ENCODE assay signal across 12 mouse cellular contexts in the genomic region with DNA sequence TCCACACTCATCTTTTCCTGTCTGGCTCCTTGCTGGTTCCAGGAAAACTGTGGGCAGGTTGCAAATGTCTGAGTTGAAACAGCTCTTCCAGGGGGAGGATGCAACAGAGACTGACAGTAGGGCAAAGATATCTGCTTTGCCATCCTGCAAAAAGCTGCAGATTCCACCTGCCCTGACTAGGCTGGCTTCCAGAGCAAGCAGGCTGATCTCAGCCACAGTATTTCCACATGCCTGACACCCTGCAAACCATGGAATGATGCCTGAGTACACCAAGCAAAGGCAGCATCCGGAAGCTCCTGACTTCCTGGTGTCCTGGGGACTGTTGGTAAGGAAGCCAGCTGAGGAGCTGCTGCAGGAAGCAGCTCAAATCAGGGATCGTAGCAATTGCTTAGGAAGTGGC. TPM values are rescaled to one million over a fixed set of nuclear protein-coding genes. Genes with fewer than 3 reads are reported as not detected.
A peak's percentile ranks its signal among the peaks of the same experiment; 100 is the strongest.
DNase-seq lines count a peak whose midpoint lies in the region; ATAC-seq and TF ChIP-seq lines count a peak whose summit lies in the region.
"Had no signal": no experiment of that assay in that cellular context is flagged by ENCODE, and none has a peak within 500 bp of the region (broad histone marks: within the 10 kb centered on the region; RNA-seq: fewer than 3 reads in every experiment).

No protein-coding gene starts in this region.

- ATAC-seq in kidney, postnatal 0 days (replicated peaks; ENCODE audit: low FRiP score, low read depth), result no peak
- ATAC-seq in midbrain, embryonic 14.5 days (ENCODE audit: low FRiP score, low TSS enrichment), result no peak
- ATAC-seq: CD4-positive, CD25-positive, alpha-beta regulatory T cell, adult 4 months; forebrain, embryonic 15.5 days had no signal

- no peaks in the 10 kb centered on the region for H3K36me3 ChIP-seq in kidney, postnatal 0 days (ENCODE audit: insufficient read depth, low read length)
- H3K36me3 ChIP-seq in midbrain, embryonic 14.5 days (ENCODE audit: control insufficient read depth, insufficient read depth, low read length), result peaks cover 5% of the 10 kb centered on the region; the same call in 1 of the 2 replicates
- H3K36me3 ChIP-seq: midbrain, embryonic 12.5 days had no signal

- H3K9me3 ChIP-seq in kidney, postnatal 0 days (replicated peaks; ENCODE audit: low read length), result no peaks in the 10 kb centered on the region
- H3K9me3 ChIP-seq in midbrain, embryonic 14.5 days (ENCODE audit: control insufficient read depth, low read length), result no peaks in the 10 kb centered on the region
- H3K9me3 ChIP-seq: forebrain, embryonic 15.5 days; midbrain, embryonic 12.5 days had no signal

- no peaks in the 10 kb centered on the region for H3K27me3 ChIP-seq in kidney, postnatal 0 days (ENCODE audit: insufficient read depth, low read length)
- no peaks in the 10 kb centered on the region for H3K27me3 ChIP-seq in midbrain, embryonic 14.5 days (ENCODE audit: control insufficient read depth, insufficient read depth, low read length)
- H3K27me3 ChIP-seq: forebrain, embryonic 15.5 days had no signal

- H3K27ac ChIP-seq in kidney, postnatal 0 days, result no peak overlapping the region
- H3K27ac ChIP-seq in midbrain, embryonic 14.5 days (replicated peaks; ENCODE audit: low read depth, low read length), result no peak overlapping the region
- H3K27ac ChIP-seq: forebrain, embryonic 15.5 days; midbrain, embryonic 12.5 days had no signal

- intact Hi-C loops in heart, postnatal 25 days (cut with DNase I), result loop anchor here (5.0 kb wide), 2 partner anchors 123 to 218 kb away; no protein-coding TSS in a partner anchor
- intact Hi-C loops in left cerebral cortex, postnatal 36 days (cut with DNase I), result no loop called here
- intact Hi-C loops in left cerebral cortex, postnatal 4 days (cut with DNase I), result no loop called here

- TF ChIP-seq CTCF in kidney, postnatal 0 days (IDR thresholded peaks at IDR 0.05; ENCODE audit: low read depth), result no peak

- H3K4me2 ChIP-seq in kidney, postnatal 0 days (ENCODE audit: low read length), result no peak overlapping the region
- no peak overlapping the region for H3K4me2 ChIP-seq in midbrain, embryonic 14.5 days (ENCODE audit: low read length)
- H3K4me2 ChIP-seq: forebrain, embryonic 15.5 days; midbrain, embryonic 12.5 days had no signal

- peak; percentile 92 for DNase-seq in heart, adult 11 months
- DNase-seq in heart, postnatal 25 days (ENCODE audit: low spot score), result no peak
- peak; percentile 16 to 21 for DNase-seq in left cerebral cortex, postnatal 36 days (ENCODE audit: low spot score in 2 of 2)
- no peak for DNase-seq in left cerebral cortex, postnatal 4 days
- DNase-seq in kidney, postnatal 0 days (ENCODE audit: low spot score), result peak; percentile 28
- DNase-seq in layer of hippocampus, postnatal 14 days (ENCODE audit: low spot score in 2 of 2), result peak; percentile 39 to 58
- DNase-seq in thymus, postnatal 36 days, result no peak
- DNase-seq in midbrain, embryonic 14.5 days, result no peak
- DNase-seq: heart, postnatal 14 days had no signal

- WGBS in kidney, postnatal 0 days, result 57% methylated on average over 2 of the region's 2 CpGs
- 85% methylated on average over 2 of the region's 2 CpGs for WGBS in midbrain, embryonic 14.5 days

- no peaks in the 10 kb centered on the region for H3K4me1 ChIP-seq in kidney, postnatal 0 days (replicated peaks; ENCODE audit: insufficient read depth, low read length)
- peaks cover 6% of the 10 kb centered on the region for H3K4me1 ChIP-seq in midbrain, embryonic 14.5 days (ENCODE audit: control insufficient read depth, insufficient read depth, low read length)

- no peak overlapping the region for H3K9ac ChIP-seq in kidney, postnatal 0 days (ENCODE audit: low read depth, low read length)
- no peak overlapping the region for H3K9ac ChIP-seq in midbrain, embryonic 14.5 days (replicated peaks; ENCODE audit: low read length)
- H3K9ac ChIP-seq: forebrain, embryonic 15.5 days; midbrain, embryonic 12.5 days had no signal

- H3K4me3 ChIP-seq in kidney, postnatal 0 days (replicated peaks; ENCODE audit: low read depth, low read length), result no peak overlapping the region
- no peak overlapping the region for H3K4me3 ChIP-seq in midbrain, embryonic 14.5 days (replicated peaks; ENCODE audit: low read depth, low read length)
- H3K4me3 ChIP-seq: forebrain, embryonic 15.5 days; midbrain, embryonic 12.5 days had no signal

RNA-seq across cellular contexts. Expression of gene Gm3448, which starts 27.8 kb away (rescaled TPM):
- 1 to 10 TPM in 1 of 2 experiments, under 1 TPM in 1; 0.96 to 1.3 TPM for total RNA-seq in heart, postnatal 25 days (2021)
- total RNA-seq in left cerebral cortex, postnatal 36 days (2021), result 10 to 100 TPM in 1 of 2 experiments, 1 to 10 TPM in 1; 4.7 to 10.7 TPM
- total RNA-seq in left cerebral cortex, postnatal 4 days (2021), result 1 to 10 TPM; 6.6 to 7.7 TPM
- 4.0 and 4.6 TPM in 2 replicates for polyA plus RNA-seq in kidney, postnatal 0 days (2015; fragmentation: Nextera tagmentation; extraction: Ambion mirVana)
- 1 to 10 TPM; 6.6 to 6.8 TPM for total RNA-seq in layer of hippocampus, postnatal 14 days (2021)
- 3.9 and 4.3 TPM in 2 replicates for polyA plus RNA-seq in midbrain, embryonic 14.5 days (2014; fragmentation: Nextera tagmentation; extraction: Ambion mirVana)

RNA-seq across cellular contexts. Expression of gene Tcte3, which starts 27.8 kb away (rescaled TPM):
- not detected for total RNA-seq in heart, postnatal 25 days (2021)
- total RNA-seq in left cerebral cortex, postnatal 36 days (2021), result 1 to 10 TPM in 1 of 2 experiments, under 1 TPM in 1; 0.54 to 1.9 TPM
- 1 to 10 TPM in 1 of 2 experiments, under 1 TPM in 1; 0.79 to 3.2 TPM for total RNA-seq in left cerebral cortex, postnatal 4 days (2021)
- not detected in 2 replicates for polyA plus RNA-seq in kidney, postnatal 0 days (2015; fragmentation: Nextera tagmentation; extraction: Ambion mirVana)
- total RNA-seq in layer of hippocampus, postnatal 14 days (2021), result 1 to 10 TPM in 1 of 2 experiments, not detected in 1; 1.0 TPM
- polyA plus RNA-seq in midbrain, embryonic 14.5 days (2014; fragmentation: Nextera tagmentation; extraction: Ambion mirVana), result 0.46 and 1.1 TPM in 2 replicates
- polyA plus RNA-seq: forebrain, embryonic 15.5 days; midbrain, embryonic 12.5 days had no signal

RNA-seq across cellular contexts. Expression of gene Ermard, which starts 28.1 kb away (rescaled TPM):
- total RNA-seq in heart, postnatal 25 days (2021), result 10 to 100 TPM; 20.9 to 21.2 TPM
- 10 to 100 TPM; 30.1 to 60.5 TPM for total RNA-seq in left cerebral cortex, postnatal 36 days (2021)
- 10 to 100 TPM; 56.5 to 58.0 TPM for total RNA-seq in left cerebral cortex, postnatal 4 days (2021)
- 53.6 and 60.1 TPM in 2 replicates for polyA plus RNA-seq in kidney, postnatal 0 days (2015; fragmentation: Nextera tagmentation; extraction: Ambion mirVana)
- total RNA-seq in layer of hippocampus, postnatal 14 days (2021), result 10 to 100 TPM; 62.2 to 64.7 TPM
- polyA plus RNA-seq in midbrain, embryonic 14.5 days (2014; fragmentation: Nextera tagmentation; extraction: Ambion mirVana), result 62.0 and 71.3 TPM in 2 replicates

RNA-seq across cellular contexts. Expression of gene Gm3435, which starts 59.1 kb away (rescaled TPM):
- total RNA-seq in heart, postnatal 25 days (2021), result 1 to 10 TPM; 1.4 to 3.0 TPM
- total RNA-seq in left cerebral cortex, postnatal 36 days (2021), result 1 to 10 TPM; 3.4 to 6.3 TPM
- 1 to 10 TPM; 3.1 to 3.7 TPM for total RNA-seq in left cerebral cortex, postnatal 4 days (2021)
- polyA plus RNA-seq in kidney, postnatal 0 days (2015; fragmentation: Nextera tagmentation; extraction: Ambion mirVana), result 8.9 and 10.3 TPM in 2 replicates
- total RNA-seq in layer of hippocampus, postnatal 14 days (2021), result 1 to 10 TPM; 3.3 TPM
- polyA plus RNA-seq in midbrain, embryonic 14.5 days (2014; fragmentation: Nextera tagmentation; extraction: Ambion mirVana), result 5.3 and 8.1 TPM in 2 replicates

Comparison
In these comparisons a context has a peak if more than half of its experiments do, and no peak if none do; other contexts are left out.
1. DNase-seq: peak in heart, adult 11 months (single experiment), left cerebral cortex, postnatal 36 days (2 of 2), kidney, postnatal 0 days (single experiment) and layer of hippocampus, postnatal 14 days (2 of 2); none in heart, postnatal 25 days (single experiment), left cerebral cortex, postnatal 4 days (single experiment), thymus, postnatal 36 days (0 of 2) and midbrain, embryonic 14.5 days (single experiment).